Mouse (Mus musculus) ovary, postnatal 10 days (tissue): Measurements from ENCODE around the gene Fance.
A peak's percentile ranks its signal among the peaks of the same experiment; 100 is the strongest.
"Not testable (repeated sequence)": the region's sequence is repeated elsewhere in the genome, so short reads cannot be mapped to it uniquely, and the experiment has no call there.

Source experiments
- DNase-seq: peaks from one replicate; pipeline ENCODE4 v3.0.0; 2022; ENCODE audit warnings: low spot score

Fance gene

DNA sequence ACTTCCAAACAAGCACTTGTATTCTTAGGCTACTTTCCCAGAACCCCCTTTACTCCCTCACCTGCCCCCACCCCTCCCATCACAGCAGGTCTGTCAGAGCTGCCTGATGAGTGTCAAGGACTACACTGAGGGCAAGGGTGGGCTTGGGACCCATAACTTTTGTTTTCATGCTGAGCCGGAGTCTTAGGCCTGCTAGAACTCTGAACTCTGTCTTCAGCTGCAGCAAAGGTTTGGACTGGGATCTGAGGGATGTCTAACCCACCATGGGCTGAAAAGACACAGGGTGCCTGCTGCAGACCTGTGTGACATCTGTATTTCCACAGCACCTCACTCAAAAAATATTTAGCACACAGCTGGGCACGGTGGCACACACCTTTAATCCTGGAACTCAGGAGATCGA is 13.6 kb downstream of the Fance start:
- DNase-seq, result no peak

DNA sequence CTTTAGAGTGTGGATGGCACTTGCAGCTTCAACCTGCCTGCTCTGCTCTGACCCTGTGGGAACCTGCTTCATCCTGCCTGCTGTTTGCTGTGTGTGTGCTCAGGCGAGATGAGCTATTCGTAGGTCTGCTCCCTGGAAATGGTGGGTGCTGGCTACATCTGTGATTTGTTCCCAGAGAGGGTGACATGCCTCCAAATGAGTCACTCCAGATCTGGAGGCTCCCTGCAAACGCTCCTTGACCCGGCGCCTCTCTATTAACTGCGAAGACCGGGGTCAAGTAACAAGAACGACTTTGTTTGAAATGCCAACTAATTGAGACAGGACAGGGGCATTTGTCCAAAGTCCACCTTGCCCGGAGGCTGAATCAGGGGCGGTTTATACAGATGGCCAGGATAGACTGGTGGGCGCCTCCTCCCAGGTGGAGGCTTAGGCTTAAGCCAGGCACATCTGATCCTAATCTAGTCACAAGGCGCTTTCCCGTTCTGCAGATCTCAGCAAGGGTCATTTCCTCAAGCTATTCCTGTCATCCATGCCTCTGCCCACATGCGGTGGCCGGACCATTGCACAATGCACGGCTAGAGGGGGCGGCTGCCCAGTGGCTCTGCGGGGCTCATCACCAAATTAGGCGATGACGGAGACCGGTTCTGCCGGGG is 14.5 kb downstream of the Fance start:
- DNase-seq, result no peak

DNA sequence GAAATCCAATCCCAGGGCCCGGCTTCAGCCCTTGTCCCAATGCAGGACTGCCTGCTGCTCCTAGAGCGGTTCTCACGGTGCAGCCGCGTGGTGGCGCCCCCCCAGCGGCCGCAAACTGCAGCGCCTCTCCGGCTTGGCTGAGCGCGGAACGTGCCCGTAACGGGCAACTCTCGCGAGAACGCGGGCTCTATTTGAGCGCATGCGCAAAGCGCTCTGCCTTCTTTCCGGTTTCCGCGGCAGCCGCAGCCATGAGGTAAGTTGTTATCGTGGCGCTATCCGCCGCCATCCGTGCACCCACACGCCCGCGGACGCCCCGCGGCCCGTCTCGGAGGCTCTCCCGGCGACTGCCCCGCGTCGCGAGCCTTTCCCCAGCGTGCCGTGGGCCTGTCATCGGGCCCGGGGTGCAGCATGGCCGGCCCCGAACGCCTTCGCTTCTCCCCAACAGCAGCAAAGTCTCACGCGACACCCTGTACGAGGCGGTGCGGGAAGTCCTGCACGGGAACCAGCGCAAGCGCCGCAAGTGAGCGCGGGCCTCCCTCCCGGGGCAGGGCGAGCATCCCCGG is 15.1 kb downstream of the Fance start, which contains the start of gene Rpl10a:
Gene Rpl10a, plus strand, starts transcription at position 106 of the 563 bp plus-strand sequence.
- DNase-seq, result peak; percentile 98

DNA sequence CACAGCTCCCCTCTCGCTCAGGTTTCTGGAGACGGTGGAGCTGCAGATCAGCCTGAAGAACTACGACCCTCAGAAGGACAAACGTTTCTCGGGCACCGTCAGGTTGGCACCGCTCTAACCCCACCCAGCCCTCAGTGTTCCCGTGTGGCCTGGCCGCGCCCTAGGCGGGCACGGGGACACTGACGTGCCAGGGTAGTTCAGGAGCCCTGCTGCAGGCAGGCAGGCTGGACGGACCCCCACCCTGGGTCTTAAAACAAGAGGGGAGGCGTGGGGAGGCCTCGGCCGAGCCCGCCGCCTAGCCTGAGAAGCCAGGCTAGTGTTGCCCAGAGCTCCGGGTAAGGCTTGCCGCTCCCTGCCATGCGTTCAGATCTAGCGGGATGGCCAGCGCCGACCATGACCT is 15.6 kb downstream of the Fance start:
- no peak for DNase-seq

DNA sequence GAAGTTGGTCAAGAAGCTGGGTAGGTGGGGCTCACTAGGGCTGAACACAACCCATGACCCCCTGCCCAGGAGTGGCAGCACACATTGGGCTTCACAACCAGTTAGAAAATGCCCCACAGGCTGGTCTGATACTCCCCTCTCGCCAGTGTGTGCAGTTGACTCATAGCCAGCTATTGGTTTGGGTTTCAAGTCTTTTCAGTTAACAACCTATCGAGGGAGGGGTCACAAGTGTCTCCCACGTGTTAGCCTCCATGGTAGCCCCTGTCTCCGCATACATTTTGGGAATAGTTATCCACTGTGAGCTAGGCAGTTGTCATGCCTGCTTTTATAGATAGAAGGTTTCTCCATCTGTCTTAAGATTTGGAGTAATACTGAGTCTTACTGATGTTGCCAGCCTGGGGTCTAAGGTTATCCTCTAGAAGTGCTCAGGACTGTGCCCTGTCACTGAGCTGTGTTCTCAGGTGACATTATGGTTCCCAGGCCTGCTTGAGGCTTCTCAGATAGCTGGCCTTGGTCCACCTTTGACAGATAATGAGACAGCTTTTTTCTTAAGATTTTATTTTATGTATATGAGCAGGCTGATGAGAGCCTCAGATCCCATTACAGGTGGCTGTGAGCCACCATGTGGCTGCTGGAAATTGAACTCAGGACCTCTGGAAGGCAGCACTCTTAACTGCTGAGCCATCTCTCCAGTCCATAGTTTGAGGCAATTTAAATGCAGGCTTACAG is 16.3 kb downstream of the Fance start:
- DNase-seq, result no peak

DNA sequence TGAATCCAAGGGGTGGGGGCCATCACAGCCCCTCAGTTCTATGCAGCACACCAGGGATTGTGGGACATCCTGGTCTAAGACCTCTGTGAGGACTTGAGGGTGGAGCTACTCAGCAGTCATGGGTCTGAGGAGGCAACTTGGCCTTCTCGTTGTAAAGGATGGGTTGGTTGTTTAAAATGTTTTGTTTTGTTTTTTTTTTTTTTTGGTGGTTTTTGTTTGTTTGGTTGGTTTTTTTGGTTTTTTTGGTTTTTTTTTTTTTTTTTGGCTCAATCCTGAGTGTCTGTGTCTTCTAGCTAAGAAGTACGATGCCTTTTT is 16.9 kb downstream of the Fance start:
- no peak for DNase-seq

DNA sequence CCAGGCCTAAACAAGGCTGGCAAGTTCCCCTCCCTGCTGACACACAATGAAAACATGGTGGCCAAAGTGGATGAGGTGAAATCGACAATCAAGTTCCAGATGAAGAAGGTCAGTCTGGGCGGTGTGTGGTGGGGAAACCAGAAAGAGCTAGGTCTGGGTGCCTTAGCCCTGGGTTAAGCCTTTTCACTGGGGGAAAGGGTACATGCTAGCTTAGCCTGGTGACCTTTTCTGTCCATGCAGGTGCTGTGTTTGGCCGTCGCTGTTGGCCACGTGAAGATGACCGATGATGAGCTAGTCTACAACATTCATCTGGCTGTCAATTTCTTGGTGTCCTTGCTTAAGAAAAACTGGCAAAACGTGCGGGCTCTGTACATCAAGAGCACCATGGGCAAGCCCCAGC is 17.3 kb downstream of the Fance start:
- not testable (repeated sequence) for DNase-seq

DNA sequence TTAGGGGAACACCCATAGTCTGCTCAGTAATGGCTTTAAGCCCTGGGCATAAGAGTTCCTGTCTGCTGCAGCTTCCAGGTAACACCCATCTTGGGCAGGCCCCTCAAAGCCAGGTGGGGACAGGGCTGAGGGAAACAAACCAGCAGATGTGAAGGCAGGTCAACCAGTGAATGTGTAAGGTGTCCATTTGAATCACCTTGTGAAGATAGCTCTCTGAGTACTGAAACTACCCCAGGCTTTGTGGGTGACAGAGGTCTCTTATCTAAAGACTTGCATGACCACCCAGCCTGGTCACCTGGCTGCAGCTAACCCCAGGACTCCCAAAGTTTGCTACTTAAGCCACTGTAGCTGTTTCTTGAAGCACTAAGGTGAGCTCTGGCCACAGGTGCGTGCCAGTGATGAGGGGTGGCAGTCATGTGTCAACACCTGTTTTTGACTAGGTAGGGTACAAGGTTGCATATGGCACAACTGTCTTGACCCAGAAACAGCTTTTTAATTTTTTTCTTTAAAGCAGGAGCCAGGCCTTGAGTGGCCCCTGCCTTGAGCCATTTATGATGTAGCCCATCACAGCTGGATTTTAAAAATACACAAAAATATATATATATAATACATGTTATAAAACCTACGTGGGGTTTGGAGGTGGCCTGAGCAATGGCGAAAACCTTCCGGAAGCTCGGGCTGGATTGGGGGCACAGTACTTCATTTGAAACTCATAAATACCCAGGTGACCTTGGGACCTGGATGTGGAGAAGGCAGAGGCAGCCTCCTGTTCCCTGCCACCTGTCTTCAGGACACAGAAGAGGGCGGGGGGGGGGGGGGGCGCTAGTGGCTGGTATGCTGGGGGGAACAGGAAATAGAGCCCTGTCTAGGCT is 18.2 kb downstream of the Fance start:
- no peak for DNase-seq

DNA sequence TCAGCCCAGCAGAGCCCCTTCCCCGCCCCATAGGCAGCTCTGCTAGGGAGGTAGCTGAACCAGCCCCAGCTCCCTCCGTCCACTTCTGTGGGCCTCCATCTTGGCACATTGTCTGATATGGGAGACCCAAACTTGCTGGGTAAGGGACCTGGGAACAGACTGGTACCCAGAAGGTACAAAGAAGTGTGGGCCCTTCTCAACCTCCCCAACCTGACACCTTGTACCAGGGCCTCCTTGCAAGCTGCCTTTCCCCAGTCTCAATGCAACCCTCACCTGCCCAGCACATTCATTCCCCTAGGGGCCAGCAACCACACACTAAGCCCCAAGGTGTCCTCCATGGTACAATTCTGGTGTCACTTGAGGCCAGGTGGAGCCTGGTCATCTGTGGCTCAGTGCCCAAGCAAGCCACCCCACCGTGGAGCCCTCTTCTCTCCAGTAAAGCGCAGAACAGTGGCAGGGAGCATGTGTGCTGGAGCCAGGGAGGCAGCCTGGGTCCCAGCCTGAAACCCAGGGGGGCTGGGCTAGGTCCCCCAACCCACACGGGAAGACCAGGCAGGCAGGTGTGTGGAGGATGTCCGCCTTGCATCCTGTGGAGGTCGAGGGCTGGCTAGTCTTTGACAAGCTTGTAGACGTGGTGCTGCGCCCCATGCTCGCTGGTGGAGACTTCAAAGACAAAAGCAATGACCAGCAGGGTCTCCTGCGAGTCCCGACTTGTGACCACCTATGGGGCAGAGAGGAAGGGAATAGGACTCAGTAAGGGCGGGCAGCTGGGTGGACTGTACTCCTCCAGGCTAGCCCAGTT is 19.0 kb downstream of the Fance start:
- no peak for DNase-seq

DNA sequence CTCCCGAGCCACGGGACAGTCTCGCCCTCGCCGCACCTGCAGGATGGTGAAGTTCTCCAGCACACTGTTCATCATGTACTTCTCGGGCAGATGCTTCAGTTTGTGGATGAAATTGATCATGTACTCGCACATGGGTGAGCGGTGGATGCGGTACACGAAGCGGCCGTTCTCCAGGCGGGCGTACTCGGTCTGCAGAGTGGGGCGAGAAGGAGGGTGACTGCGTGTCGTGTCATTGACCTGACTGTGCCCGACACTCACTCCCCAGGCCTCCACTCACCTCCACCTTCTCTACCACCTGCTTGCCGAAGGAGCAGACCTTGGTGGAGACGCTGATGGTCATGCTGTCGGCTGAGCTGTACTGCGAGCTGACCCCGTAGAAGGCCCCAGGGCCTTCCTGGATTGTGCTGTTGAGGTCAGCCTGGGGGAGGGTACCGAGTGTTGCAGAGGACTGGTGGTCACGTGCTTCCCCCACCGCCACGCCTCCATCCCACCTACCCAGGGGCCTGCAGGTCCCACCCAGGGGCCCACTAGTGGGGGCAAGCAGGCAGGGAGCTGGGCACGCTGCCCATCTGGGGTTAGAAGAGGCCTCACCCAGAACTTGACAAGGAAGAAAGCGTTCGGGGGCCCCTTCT is 19.7 kb downstream of the Fance start:
- no peak for DNase-seq

DNA sequence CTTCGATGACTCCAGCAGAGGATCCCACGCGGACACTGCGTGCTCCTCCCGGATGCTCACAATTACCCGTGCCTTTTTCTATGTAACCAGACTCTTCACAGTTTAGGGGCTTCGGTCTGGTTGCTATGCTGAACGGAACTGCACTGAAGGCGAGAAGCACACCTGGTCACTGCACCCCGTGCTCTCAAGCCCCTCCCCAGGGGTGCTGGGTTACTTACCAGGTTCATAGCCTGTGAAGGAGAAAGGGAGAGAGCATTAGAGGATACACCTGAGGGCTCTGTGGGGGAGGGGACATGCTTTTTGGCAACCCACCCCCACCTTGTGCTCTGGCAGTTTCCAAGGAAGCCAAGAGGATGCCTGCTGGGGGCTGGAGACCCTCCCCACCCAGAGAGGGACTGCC is 21.9 kb downstream of the Fance start:
- DNase-seq, result no peak

DNA sequence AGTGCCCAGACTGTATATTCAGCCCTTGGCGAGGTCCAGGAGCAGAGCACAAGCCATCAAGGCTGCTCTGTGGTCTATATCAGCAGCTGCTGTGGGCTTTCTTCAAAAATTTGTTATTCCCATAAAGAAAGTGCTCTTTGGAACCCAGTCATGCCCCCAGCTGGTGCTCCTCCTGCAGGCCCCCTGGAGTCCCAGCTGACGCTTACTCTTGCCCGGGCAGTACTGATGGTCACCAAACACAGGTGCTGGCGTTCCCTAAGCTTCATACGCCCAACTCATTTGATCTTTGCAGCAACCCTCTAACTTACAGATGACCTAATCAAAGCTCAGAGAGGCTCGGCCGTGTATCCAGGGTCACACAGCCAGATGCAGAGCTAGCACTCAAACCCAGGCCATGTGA is 24.2 kb downstream of the Fance start:
- DNase-seq, result no peak

DNA sequence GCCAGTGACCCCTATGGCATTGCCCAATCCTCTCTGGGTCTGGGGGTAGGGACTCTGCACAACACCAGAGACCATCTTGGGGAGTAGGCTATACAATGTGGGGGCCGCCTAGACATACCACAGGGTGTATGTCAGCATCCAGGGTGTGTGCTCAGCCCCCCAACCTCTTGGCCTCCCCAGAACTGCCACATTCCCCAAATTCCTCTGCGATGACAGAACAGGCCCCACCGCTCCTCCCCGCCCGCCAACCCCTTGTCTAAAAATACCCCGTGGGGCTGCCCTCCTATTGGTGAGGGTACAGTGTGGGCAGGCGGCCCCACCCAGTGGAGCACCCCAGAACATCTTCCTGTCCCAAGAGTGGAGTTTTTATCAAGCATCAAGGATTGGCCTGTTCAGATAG is 27.3 kb downstream of the Fance start:
- DNase-seq, result no peak

DNA sequence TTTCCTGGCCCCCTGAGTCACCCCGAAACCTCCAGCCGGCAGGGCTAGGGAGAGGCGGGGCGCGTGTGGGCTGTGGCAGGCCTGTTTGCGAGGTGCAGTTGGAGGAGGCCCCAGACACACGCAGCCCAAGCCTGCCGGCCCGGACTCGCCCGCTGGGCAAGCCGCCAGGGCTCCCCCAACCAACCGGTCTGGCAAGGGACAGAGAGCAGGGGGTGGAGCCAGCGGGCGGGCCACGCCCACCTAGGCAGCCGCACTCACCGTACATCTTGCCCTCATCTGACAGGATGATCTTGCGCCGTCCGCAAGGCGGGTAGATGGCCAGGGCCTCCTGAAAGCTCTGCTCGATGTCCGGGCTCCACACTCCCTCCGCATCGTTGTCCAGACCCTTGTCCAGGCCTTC is 27.8 kb downstream of the Fance start:
- DNase-seq, result peak; percentile 89

DNA sequence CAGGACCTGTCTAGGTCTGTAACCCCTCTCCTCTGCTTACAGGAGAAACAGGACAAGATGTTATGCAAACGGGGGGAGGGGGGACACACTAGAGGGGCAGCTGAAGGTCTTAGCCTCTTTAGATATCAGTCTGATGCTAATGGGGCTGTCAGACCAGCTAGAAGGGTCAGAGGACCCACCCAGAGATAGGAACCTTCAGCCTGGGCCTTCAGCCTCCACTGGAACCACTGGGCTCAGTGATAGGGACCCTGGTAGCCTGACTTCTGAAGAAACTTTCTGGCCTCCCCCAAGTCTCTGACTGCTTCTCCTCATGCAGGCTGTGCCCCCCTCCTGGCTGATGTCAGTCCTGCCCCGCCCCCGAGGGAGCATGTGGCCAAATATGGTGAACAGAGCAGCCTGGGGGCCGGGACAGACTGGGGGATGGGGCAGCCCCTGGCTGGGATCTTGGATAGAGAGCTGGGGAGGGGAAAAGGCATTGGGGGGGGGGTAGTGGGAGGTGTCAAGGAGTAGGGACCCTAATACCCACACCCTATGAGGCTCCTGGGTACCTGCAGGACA is 30.8 kb downstream of the Fance start:
- DNase-seq, result no peak

DNA sequence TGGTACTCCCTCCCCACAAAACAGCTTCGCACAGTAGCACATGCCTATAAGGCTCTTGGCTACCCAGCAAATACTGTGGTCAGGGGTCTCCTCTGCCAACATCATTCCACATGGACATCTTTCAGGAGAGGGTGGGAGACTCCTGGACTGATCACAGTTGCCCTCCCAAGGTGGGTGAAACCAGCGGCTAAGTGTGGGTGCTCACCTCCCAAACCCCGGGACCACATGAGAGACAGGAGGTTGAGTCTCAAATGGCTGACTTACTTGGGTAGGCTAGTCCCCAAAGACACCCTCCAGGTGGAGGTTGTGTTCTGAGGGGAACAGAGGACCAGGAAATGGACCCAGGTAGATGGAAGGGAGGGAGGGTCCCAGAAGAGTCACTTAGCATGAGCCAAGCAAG is 31.4 kb downstream of the Fance start:
- DNase-seq, result no peak

DNA sequence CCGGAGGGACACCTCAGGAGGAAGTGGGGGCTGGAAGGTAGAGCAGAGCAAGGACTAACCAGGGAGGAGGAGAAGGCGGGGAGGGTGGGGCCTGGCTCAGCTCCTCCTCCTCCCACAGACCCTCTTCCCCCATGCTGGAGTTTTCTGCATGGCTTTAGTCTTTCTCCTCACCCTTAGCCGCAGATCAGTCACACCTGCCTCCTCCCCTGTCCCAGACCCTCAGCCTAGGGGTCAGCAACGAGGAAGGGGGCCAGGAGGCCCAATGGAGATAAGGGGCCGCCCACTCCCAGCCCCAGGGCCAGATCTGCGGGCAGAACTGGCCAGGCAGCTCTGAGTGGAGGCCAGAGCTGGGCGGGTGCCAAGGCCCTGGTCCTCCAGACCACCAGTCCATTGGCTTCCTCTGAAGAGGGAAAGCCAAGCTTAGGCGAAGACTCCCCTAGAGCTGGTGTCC is 32.0 kb downstream of the Fance start:
- DNase-seq, result no peak

DNA sequence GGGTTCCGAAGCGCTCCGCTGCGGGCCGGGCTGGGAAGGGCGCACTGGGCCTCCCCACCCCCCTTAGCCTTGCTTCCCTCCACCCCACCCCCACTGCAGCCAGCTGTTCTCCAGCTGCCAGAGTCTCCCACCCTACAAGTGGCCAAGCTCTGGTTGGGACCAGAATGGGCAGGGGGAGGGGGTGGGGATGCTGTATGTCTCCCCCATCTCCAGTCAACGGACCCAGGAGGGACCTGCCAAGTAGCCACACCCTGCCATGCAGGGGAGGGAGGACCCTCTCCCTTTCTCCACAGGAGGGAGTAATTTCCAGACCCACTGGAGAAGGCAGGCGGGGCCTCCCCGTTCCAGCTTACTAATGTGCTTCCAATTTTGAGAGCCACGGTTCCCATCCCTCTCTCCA is 32.6 kb downstream of the Fance start:
- no peak for DNase-seq

DNA sequence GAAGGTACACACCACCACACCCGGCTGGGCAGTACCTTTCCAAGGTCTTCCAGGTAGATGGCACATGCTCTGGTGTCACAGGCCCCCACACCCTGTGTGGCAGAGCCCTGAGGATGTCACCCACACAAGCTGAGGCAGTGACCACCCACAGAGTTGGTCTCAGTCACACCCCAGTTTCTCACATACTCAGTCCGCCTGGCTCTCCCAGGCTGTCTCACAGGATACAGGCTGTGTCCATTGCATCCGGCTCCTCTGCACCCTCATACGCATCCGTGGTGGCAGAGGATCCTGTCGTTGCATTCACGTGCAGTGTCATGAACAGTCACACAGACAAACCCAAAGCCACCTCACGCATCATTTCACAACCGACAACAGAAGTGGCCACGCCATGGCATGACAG is 34.0 kb downstream of the Fance start:
- DNase-seq, result no peak

DNA sequence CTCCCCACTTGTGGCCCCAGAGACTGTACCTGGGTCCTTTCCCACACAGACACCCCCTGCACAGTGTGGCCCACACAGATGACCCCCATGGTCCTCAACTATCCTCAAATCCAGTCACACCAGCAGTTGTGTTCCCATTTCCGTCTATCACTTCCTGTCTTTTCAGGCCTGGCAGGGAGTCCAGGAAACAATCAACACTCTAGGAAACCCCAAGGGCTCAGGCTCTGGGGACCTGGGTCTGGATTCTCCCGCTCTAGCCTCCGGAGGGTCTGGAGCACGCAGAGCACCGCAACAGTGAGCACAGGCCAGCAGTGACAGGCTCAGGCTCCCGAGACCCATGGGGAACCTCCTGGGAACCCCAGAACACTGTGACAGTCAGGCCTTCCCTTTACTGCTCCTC is 34.9 kb downstream of the Fance start:
- no peak for DNase-seq

DNA sequence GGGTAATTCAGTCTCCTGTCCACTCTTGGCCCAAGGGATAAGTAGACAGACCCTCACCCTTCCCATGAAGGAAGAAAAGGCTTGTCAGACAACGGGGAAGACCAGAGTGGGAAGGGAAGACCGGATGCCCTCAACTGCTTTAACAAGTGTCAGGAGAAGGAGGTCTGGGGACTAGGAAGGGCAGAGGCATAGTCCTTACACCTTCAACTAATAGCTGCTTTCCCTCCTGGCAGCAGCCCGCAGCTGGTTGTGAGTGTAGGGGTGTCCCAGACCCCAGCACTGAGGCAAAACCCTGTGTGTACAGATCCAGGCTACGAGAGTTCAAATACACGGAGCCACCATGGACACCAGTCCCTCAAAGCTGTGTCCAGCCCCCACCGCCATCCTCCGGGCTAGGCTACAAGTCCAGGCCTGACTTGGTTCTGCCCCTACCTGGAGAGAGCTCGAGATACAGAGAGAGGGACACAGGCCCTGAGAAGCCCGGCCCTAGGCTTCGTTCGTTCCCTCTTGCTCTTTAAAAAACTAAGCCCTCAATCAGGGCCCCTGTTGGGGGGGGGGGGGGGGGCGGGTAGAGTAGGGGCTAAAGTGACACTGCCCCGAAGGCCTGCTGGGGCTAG is 36.1 kb downstream of the Fance start:
- no peak for DNase-seq
